Mouse (Mus musculus) gastrocnemius, postnatal 10 days (tissue): ENCODE measurements around the gene Hist1h4c. TPM values are rescaled to one million over a fixed set of nuclear protein-coding genes. Genes with fewer than 3 reads are reported as not detected.
"Not testable (repeated sequence)": the region's sequence is repeated elsewhere in the genome, so short reads cannot be mapped to it uniquely, and the experiment has no call there.

Experiments
- DNase-seq: peaks from one replicate; pipeline ENCODE4 v3.0.0; 2021; ENCODE audit warnings: mixed read lengths
- microRNA-seq, 2 experiments: library from miRNA; unstranded; fragments of <30 nt; microRNA quantifications; one replicate each; pipeline ENCODE4 v1.2.0; 2021
- total RNA-seq, 2 experiments: library from RNA; stranded (reverse); gene quantifications; 2 replicates each; pipeline ENCODE4 v1.2.3; 2021

The Hist1h4c gene
- total RNA-seq, 2 experiments from 2014 or later: 153 to 157 TPM

DNA sequence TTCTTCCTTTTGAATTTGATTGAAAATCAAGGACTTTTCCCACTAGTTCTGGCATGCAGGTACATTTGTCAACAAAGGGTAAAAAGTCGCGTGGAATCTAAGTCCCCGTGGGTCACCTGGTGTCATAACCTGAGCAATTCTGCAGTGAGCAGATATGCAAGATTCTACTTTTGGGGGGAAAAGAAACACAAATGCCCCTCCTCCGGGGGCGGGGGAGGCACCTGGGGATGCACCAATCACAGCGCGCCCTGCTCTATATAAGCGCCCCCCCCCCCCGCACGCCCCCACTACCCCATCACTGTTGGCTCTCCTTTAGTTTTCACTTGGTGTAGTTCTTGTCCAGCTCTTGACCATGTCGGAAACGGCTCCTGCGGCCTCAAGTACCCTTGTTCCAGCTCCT is 2.7 kb downstream of the Hist1h4c start, which contains the start of gene Hist1h1t:
Gene Hist1h1t, plus strand, starts transcription at position 301 of the 400 bp plus-strand sequence.
- no peak for DNase-seq

DNA sequence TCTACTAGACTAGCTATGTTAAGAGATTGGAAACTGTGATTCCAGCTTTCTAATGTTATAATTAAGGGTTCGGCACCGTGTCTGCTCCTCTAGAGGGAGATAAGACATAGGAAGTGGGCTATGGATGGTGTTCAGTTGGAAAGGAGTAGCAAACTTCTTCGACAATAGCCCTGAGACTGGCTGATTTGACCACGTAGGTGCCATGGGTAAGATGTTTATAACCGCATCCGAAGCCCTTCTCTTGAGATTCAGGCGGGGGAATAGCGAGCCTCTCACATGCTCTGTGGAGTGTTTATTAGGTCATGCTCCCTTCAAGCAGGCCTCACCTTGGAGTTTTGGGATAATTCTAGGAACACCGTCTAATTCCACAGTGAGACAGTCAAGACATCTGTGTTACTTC is 3.3 kb downstream of the Hist1h4c start:
- no peak for DNase-seq

DNA sequence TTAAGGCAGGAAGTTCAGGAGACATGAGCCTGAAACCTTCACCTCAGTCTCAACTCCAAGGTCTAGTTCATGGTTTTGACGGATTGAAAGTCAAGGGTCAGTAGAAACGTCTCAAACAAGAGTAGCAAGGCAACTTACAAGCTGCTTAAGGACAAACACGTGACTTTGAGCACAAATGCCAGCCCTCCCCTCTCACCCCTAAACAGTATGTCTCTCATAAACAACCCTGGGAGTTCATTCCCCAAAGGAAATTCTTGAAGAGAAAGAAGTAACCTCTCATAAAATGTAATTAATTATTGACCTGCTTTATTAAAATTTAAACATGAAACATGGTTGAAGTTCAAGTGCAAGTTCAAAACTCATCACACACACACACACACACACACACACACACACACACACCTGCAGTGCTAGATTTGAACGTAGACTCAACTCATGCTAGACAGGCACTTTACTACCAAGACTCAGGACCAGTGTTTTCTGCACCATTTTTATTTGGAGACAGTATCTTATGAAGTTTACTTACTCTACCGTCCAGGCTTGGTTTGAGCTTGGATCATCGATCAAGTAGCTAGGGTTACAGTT is 4.3 kb downstream of the Hist1h4c start:
- no peak for DNase-seq

DNA sequence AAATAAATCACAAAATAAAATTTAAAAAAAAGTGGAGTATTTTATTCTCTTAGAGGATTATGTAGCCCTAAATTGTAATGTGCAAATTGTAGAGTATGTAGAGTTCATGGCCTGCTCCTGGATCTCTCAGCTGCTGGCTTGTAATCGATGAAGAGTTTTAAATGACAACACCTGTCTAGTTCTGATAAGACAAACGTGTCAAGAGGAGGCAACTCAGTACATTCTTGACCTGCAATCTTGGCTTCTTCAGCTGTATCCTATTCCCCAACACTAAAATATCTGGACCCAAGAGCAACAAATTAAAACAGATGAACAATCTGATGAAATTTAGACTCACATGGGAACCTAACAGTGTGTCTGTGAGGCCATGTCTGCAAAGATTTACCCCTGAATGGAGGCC is 8.8 kb downstream of the Hist1h4c start:
- DNase-seq: no peak

DNA sequence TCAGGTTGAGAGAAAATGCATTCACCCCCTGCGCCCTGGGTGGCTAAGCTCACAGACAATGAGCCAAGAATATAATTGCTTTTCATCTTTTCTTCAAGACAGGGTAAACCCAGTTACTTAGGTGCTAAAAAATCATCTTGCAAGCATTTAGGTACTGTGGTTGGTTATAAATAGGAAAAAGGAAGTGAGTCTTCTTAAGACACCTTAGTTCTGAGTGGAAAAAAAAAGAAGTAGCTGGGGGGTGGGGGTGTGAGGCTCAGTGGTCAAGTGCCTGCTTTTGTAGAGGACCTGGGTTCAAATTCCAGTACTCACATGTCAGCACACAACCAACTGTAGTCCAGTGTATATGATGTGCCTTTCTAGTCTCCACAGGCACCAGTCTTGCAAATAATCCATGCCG is 9.3 kb downstream of the Hist1h4c start:
- DNase-seq: no peak

DNA sequence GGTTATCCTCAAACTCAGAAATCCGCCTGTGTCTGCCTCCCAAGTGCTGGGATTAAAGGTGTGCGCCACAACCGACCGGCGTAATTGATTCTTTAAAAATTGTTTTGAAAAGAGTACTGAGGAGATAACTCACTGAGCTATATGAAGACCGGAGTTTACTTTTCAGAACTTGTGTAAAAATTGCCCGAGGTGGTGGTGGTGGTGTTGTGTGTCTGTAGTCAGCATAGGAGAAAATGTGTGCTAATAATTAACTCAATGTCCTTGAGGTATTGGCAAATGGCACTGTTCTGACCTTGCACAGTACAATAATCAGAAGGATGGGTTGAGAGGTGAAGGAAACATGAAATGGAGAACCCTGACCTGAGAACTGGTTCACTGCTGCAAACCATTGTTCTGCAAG is 10.3 kb downstream of the Hist1h4c start:
- no peak for DNase-seq

DNA sequence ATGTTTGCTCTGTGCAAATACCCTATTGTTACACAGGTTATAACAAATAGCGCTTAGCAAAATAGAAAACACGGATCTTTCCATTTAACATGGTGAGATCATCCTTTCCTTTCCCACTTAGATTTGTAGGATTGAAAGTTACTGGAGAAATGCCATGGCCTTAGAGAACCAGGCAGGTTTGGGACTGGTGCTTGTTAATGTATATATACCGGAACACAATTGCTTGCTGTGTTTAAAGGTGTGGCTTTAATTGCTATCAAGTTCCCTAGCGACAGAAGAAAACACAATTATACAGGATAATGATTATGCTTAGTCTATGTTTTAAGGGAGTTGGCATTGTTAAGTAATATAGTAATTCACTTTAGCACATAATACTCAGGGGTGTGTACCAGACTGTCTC is 11.1 kb downstream of the Hist1h4c start:
- DNase-seq: no peak

DNA sequence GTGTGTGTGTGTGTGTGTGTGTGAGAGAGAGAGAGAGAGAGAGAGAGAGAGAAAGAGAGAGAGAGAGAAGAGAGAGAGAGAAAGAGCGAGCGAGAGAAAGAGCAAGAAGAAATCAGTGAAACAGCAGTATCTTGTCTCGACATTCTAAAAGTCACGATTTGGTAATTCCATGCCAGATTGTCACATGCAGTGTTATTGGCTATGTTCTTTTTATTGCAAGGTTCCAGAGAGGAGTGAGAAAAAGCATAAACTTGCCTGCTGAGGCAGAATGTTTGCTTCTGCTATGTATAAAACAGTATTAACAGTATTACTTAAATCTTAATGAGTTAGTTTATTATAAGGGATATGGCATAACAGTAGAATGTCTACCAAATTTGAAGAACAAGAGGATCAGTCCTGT is 12.3 kb downstream of the Hist1h4c start:
- DNase-seq: no peak

DNA sequence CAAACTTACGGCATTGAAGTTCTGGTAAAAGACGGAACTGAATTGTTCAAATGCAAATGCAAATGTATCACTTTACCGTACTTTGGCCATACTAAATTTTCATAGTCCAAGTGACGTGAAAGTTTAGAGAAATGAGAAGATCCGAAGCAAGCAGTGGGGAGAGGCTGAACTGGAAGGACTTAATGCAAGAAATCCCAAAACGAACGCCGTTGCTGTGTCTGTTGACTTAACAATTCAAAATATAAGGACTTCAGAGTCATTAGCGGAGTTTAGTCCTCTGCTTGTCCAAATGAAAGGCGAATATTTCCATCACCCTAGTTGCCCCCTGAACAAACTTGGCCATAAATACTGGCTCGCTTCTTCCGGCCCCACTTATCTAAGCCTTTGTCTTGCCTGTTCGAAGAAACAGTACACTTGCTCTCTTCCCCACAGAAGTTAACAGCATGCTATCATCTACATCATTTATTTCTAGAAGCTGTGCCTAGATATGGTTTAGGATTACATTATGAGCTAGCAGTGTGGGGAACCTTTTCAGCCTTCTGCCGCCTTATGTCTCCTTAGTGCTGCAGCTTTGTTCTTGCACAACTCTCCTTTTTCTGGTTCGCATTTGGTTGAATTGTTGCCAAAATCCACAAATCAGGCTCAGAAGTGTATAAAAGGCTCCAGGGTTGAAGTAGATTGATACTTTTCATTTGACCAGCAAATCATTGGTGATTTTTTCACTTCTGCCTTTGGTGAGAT is 13.0 kb downstream of the Hist1h4c start:
- DNase-seq: no peak

DNA sequence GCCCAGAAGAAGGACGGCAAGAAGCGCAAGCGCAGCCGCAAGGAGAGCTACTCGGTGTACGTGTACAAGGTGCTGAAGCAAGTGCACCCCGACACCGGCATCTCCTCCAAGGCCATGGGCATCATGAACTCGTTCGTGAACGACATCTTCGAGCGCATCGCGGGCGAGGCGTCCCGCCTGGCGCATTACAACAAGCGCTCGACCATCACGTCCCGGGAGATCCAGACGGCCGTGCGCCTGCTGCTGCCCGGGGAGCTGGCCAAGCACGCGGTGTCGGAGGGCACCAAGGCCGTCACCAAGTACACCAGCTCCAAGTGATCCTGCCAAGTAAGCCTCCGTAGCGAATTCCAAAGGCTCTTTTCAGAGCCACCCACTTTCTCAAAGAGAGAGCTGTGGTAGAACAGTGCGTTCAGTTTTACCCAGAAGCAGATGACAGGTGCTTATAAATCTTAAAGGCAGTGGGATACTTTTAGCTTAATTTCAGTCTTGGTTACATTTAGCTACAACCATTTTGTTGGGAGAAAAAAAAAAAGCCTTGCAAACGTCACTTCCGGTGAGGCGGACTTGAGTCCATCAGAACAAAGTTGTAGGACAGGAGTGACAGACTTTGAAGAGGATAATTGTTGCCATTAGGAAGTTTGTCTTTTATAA is 13.8 kb downstream of the Hist1h4c start:
- DNase-seq: not testable (repeated sequence)

DNA sequence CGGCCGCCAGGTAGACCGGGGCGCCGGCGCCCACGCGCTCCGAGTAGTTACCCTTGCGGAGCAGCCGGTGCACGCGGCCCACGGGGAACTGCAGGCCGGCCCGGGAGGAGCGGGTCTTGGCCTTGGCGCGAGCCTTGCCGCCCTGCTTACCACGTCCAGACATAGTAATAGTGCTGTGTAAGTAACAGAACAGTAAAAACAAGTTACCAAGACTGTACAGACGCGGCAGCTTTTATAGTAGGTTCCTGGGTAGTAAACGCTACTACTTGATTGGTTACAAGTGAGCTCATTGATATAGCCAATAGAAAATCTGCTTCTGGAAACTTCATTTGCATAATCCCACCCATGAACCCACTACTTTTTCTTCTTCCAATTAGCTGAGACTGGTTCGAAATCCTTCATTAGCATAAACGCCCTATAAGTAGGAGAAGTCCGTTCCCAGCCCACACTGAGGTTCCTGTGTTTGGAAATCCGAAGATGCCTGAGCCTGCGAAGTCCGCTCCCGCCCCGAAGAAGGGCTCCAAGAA is 14.4 kb downstream of the Hist1h4c start, which contains the start of the genes Hist1h2ac and Hist1h2bc:
Gene Hist1h2ac, minus strand, starts transcription at position 194 of the 527 bp plus-strand sequence.
Gene Hist1h2bc, plus strand, starts transcription at position 445 of the 527 bp plus-strand sequence.
- peak; percentile 54 for DNase-seq

DNA sequence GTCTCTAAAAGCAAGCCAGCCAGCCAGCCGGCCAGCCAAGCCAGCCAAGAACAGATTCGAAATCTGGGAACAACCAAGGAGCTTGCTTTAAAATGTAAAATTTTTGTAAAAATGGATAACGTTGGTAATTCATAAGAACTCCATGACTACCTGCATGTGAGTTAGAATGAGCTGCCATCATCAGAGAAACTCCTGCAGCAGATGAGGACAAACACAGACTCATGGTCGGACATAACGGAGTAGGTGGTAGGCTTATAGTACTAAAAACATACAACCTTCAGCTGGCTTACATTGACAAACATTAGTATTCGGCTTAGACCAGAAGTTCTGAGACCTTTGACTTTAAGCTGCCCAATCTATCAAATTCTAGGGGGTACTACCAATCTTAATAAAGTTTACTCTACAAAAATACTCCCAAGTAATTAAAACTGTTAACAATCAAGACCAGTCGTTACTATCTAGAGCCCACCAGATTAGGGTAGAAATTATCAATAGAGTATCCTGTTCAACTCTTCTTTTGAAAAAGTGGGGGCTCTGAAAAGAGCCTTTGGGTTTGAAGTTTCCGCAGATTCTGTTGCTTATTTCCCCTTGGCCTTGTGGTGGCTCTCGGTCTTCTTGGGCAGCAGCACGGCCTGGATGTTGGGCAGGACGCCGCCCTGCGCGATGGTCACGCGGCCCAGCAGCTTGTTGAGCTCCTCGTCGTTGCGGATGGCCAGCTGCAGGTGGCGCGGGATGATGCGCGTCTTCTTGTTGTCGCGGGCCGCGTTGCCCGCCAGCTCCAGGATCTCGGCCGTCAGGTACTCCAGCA is 15.1 kb downstream of the Hist1h4c start:
- not testable (repeated sequence) for DNase-seq

DNA sequence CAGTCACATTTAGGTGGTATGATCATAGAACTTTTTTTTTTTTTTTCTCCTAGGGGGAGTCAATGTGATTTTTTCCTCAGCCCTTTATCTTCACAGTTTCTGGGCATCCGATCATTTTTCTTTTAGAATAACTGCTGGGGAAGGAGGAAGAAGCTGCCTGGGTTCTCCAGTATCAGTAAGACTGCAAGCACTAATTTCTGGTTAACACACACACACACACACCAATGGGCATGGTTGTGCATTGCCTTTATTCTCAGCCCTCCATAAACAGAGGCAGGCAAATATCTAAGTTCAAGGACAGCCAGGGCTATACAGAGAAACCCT is 15.7 kb downstream of the Hist1h4c start:
- DNase-seq: no peak

DNA sequence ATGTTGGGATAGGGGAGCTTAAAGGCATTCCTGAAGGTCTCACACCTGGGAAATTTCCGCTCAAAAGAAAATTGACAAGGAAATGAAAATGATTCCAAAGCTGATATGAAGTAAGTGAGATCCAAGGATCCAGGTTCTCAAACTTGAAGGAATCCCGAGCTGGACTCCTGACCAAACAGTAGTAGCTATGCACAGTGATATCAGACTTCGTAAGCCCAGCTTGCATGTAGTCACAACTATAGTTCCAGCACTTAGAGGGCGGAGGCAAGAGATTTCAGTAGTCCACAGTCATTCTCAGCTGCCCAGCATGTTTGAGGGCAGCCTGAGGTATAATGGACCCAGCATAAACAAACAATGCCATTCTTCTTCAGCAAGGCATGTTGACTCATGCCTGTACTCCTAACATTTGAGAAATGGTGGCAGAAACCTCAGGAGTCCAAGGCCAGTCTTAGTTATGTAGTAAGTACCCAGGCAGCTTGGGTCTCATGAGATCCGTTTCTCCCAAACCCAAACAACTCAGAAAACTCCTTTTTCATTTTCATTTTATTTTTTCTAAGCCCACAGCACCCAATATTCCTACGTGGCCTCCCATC is 16.2 kb downstream of the Hist1h4c start:
- DNase-seq: no peak

DNA sequence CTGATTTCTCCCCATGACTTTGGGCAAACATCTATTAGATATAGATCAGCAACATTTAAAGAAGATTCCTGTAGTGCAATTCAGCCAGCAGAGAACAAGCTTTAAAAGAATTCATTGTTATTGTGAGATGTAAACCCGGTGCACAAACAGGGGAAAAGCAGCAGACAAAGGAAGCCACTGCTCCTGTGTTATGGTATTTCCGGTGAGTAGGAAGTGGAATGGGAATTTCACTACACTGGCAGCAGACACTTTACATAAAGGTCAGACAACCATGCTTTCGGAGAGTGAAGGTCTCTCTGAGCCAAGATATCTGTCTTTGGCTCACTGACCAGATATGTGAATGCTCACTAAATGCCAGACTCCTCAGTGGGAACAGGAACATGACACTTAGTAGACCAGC is 35.7 kb downstream of the Hist1h4c start:
- DNase-seq: no peak

DNA sequence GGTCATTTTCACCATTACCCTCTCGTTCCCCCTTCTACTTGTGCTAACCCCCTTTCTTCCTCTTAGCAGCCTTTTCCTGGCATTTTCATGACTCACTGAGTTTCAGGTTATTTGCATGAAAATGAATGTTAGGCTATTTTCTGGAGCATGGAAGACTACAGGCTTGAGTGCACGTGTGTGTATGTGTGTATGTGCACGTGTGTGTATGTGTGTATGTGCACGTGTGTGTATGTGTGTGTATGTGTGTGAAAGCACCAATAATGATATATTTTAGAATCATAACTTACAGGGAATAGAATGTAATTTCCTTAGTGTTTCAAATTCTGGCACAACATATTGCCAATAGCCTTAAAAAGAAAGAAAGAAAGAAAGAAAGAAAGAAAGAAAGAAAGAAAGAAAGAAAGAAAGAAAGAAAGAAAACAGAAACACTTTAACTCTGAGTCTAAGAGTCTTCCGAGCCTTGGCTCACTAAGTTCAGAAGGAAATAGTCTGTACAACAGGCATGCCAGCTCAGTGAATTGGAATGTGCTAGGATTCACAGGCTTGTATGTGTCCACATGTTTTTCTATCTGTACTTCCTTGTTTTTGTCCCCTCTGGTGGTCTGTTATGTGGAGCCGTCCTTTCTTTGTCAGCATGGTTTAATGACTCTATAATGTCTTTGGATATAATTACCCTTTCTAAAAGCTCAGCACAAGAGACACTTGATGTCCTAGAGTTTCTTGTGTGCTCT is 38.5 kb downstream of the Hist1h4c start:
- no peak for DNase-seq

Small RNA genes lying within 50 kb of the gene (microRNA-seq; reads per million reads assigned to microRNA genes)
- gene Gm44314: 0 reads per million in 2 experiments
- gene Gm44350: 0 reads per million in 2 experiments

Other genes starting within 250 kb of the Hist1h4c start
- gene Btn1a1, start 232.6 kb downstream of the Hist1h4c start, total RNA-seq: not detected
- gene Btn2a2, start 209.6 kb downstream of the Hist1h4c start, total RNA-seq: under 1 TPM in 1 of 2 experiments, not detected in 1; 0.11 TPM
- gene Hist1h4h, start 167.4 kb downstream of the Hist1h4c start, total RNA-seq: 100 to 1,000 TPM; 473 to 507 TPM
- gene Hist1h2af, start 164.5 kb downstream of the Hist1h4c start, total RNA-seq: 100 to 1,000 TPM; 189 to 190 TPM
- 10 to 100 TPM; 58.4 to 59.9 TPM for gene Hist1h3g, start 163.0 kb downstream of the Hist1h4c start, total RNA-seq
- 10 to 100 TPM; 11.8 to 13.3 TPM for gene Hist1h2bh, start 155.1 kb downstream of the Hist1h4c start, total RNA-seq
- gene Hist1h3f, start 154.4 kb downstream of the Hist1h4c start, total RNA-seq: 10 to 100 TPM; 53.8 to 66.7 TPM
- gene Hist1h4f, start 146.8 kb downstream of the Hist1h4c start, total RNA-seq: 100 to 1,000 TPM; 285 to 328 TPM
- 10 to 100 TPM; 17.8 to 19.5 TPM for gene Hist1h1d, start 145.2 kb downstream of the Hist1h4c start, total RNA-seq
- gene Hist1h3e, start 136.1 kb downstream of the Hist1h4c start, total RNA-seq: 100 to 1,000 TPM; 121 to 135 TPM
- 10 to 100 TPM; 34.2 to 37.9 TPM for gene Hist1h2ae, start 127.2 kb downstream of the Hist1h4c start, total RNA-seq
- 100 to 1,000 TPM; 245 to 257 TPM for gene Hist1h2bg, start 127.1 kb downstream of the Hist1h4c start, total RNA-seq
- 100 to 1,000 TPM; 121 to 140 TPM for gene Hist1h2bf, start 124.3 kb downstream of the Hist1h4c start, total RNA-seq
- 10 to 100 TPM; 16.0 to 20.6 TPM for gene Hist1h2ad, start 124.1 kb downstream of the Hist1h4c start, total RNA-seq
- gene Hist1h3d, start 122.7 kb downstream of the Hist1h4c start, total RNA-seq: 10 to 100 TPM; 25.8 to 30.6 TPM
- gene Hist1h4d, start 116.9 kb downstream of the Hist1h4c start, total RNA-seq: 100 to 1,000 TPM; 165 to 171 TPM
- 10 to 100 TPM; 36.6 to 38.0 TPM for gene Hist1h2be, start 77.3 kb downstream of the Hist1h4c start, total RNA-seq
- 100 to 1,000 TPM; 182 to 186 TPM for gene Hist1h1e, start 75.9 kb downstream of the Hist1h4c start, total RNA-seq
- gene Hist1h2ac, start 14.5 kb downstream of the Hist1h4c start, total RNA-seq: 1 to 10 TPM; 6.3 to 6.7 TPM
- 10 to 100 TPM; 87.0 to 92.4 TPM for gene Hist1h2bc, start 14.3 kb downstream of the Hist1h4c start, total RNA-seq
- gene Hist1h1t, start 2.6 kb downstream of the Hist1h4c start, total RNA-seq: under 1 TPM; 0.59 to 0.63 TPM
- gene Hfe, start 12.4 kb upstream of the Hist1h4c start, total RNA-seq: 1 to 10 TPM; 8.1 to 9.5 TPM
- 100 to 1,000 TPM; 361 to 459 TPM for gene Hist1h1c, start 40.4 kb upstream of the Hist1h4c start, total RNA-seq
- gene Hist1h3c, start 47.1 kb upstream of the Hist1h4c start, total RNA-seq: 10 to 100 TPM; 86.2 to 86.5 TPM
- gene Hist1h2bb, start 48.3 kb upstream of the Hist1h4c start, total RNA-seq: 100 to 1,000 TPM; 106 to 125 TPM
- gene Hist1h2ab, start 52.7 kb upstream of the Hist1h4c start, total RNA-seq: 100 to 1,000 TPM; 187 to 217 TPM
- gene Hist1h3b, start 53.8 kb upstream of the Hist1h4c start, total RNA-seq: 100 to 1,000 TPM; 213 to 261 TPM
- 100 to 1,000 TPM; 131 to 149 TPM for gene Hist1h4b, start 58.6 kb upstream of the Hist1h4c start, total RNA-seq
- 100 to 1,000 TPM; 140 to 160 TPM for gene Hist1h4a, start 62.8 kb upstream of the Hist1h4c start, total RNA-seq
- gene Hist1h3a, start 63.9 kb upstream of the Hist1h4c start, total RNA-seq: 100 to 1,000 TPM; 159 to 176 TPM
- gene Hist1h1a, start 65.2 kb upstream of the Hist1h4c start, total RNA-seq: 100 to 1,000 TPM; 124 to 147 TPM
- gene Trim38, start 71.5 kb upstream of the Hist1h4c start, total RNA-seq: not detected
- gene Slc17a2, start 108.5 kb upstream of the Hist1h4c start, total RNA-seq: under 1 TPM in 1 of 2 experiments, not detected in 1; 0.11 TPM
- gene Slc17a3, start 141.0 kb upstream of the Hist1h4c start, total RNA-seq: under 1 TPM in 1 of 2 experiments, not detected in 1; 0.07 TPM
- not detected for gene Slc17a1, start 169.3 kb upstream of the Hist1h4c start, total RNA-seq
- gene Slc17a4, start 216.6 kb upstream of the Hist1h4c start, total RNA-seq: not detected
- gene Hist1h2ba, start 235.7 kb upstream of the Hist1h4c start, total RNA-seq: not detected
- gene Hist1h2aa, start 236.0 kb upstream of the Hist1h4c start, total RNA-seq: not detected